Mouse (Mus musculus) liver, adult 2 months (tissue): ENCODE measurements around the gene Kyat1.

ENCODE experiments used
- CTCF ChIP-seq: fragments of 200-500 bp; IDR thresholded peaks from 2 replicates; pipeline ENCODE4 v1.5.1; 2011; ENCODE audit warnings: low read depth, low read length, control low read depth
- POLR2A ChIP-seq: fragments of 200-500 bp; IDR thresholded peaks from 2 replicates; pipeline ENCODE4 v1.6.1; 2011; ENCODE audit warnings: low read length, control low read depth; ENCODE audit not compliant: insufficient read depth; ENCODE audit errors: extremely low read depth

DNA sequence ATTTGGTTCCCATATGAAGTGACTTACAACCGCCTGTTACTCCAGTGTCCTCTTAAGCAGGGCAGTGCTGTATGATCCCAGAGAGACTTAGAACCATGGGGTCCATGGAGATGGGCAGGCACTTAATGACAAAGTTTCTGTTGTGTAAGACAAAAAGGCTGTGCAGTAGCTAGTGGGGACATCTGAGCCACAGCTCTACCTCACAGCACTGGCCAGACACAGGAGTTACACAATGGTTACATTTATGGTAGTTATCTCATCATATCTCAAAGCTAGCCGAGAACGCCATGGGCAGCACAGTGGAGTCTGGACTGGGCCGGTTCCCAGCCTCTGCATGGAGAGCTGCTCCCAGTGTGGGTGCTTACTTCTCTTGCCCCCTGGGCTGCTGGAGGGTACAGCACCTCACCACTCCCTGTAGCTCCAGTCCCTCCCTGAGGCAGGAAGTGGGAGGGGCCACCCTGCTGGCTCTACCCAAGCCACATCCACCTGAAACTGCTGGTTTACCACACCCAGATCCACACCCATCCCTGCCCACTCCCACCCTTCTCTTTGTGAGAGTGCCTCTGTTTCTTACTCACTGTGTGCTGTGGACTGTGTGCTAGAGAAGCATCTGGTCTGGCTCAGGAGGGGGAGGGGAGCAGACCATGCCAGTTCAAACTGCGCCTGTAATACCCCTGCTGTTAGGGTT lies 45.9 kb upstream of the Kyat1 start:
- TF ChIP-seq CTCF (no peak), POLR2A (no peak)
